In genomic region chr3:65927685-65928084, GRCm38 (mm10) we compare ENCODE assay signal across 9 mouse cellular contexts. TPM values are rescaled to one million over a fixed set of nuclear protein-coding genes. Genes with fewer than 3 reads are reported as not detected.
DNase-seq lines count a peak whose midpoint lies in the region; ATAC-seq and TF ChIP-seq lines count a peak whose summit lies in the region.
"Had no signal": no experiment of that assay in that cellular context is flagged by ENCODE, and none has a peak within 500 bp of the region (broad histone marks: within the 10 kb centered on the region; RNA-seq: fewer than 3 reads in every experiment).

No protein-coding gene starts in this region.

- no peak for DNase-seq in layer of hippocampus, adult 2 months (ENCODE audit: low spot score in 2 of 2)
- DNase-seq in layer of hippocampus, adult 9-10 months (ENCODE audit: low spot score): no peak
- peak; percentile 74 to 77 for DNase-seq in adrenal gland, postnatal 36 days
- peak; percentile 46 to 67 for DNase-seq in gastrocnemius, postnatal 36 days
- DNase-seq in kidney, postnatal 0 days (ENCODE audit: low spot score): peak; percentile 68
- DNase-seq in ovary, postnatal 10 days (ENCODE audit: low spot score): peak; percentile 33

- WGBS in kidney, postnatal 0 days: 38% methylated on average over 7 of the region's 7 CpGs

- no peaks in the 10 kb centered on the region for H3K9me3 ChIP-seq in kidney, postnatal 0 days (replicated peaks; ENCODE audit: low read length)
- H3K9me3 ChIP-seq: G1E had no signal

- H3K27ac ChIP-seq in layer of hippocampus, adult 2 months: peak overlapping the region; percentile 23; the same call in 1 of the 2 replicates
- peak overlapping the region; percentile 47; the same call in 1 of the 2 replicates for H3K27ac ChIP-seq in kidney, postnatal 0 days

- no peaks in the 10 kb centered on the region for H3K27me3 ChIP-seq in kidney, postnatal 0 days (ENCODE audit: insufficient read depth, low read length)

- no peak overlapping the region; the same call in 1 of the 2 replicates for H3K9ac ChIP-seq in kidney, postnatal 0 days (ENCODE audit: low read depth, low read length)

- H3K4me1 ChIP-seq in kidney, postnatal 0 days (replicated peaks; ENCODE audit: insufficient read depth, low read length): peaks cover 7% of the 10 kb centered on the region; the same call in 1 of the 2 replicates

- no peak for TF ChIP-seq CTCF in layer of hippocampus, adult 2 months (conservative IDR thresholded peaks at IDR 0.05)
- no peak for TF ChIP-seq CTCF in kidney, postnatal 0 days (IDR thresholded peaks at IDR 0.05; ENCODE audit: low read depth)

- ATAC-seq in kidney, postnatal 0 days (replicated peaks; ENCODE audit: low FRiP score, low read depth): peak; percentile 79
- ATAC-seq in erythroblast, adult 5-6 weeks (replicated peaks; ENCODE audit: low FRiP score, poor library complexity, severe bottlenecking): no peak
- ATAC-seq in erythroid progenitor cell, adult 5-6 weeks (replicated peaks; ENCODE audit: low FRiP score, poor library complexity, severe bottlenecking): no peak

- H3K36me3 ChIP-seq in kidney, postnatal 0 days (ENCODE audit: insufficient read depth, low read length): no peaks in the 10 kb centered on the region
- H3K36me3 ChIP-seq: G1E had no signal

- intact Hi-C loops in gastrocnemius, postnatal 36 days (cut with DNase I): loop anchor here (5.0 kb wide), 2 partner anchors 60 to 400 kb away; partner anchors contain the start of gene Tiparp

- no peak overlapping the region for H3K4me3 ChIP-seq in layer of hippocampus, adult 2 months
- H3K4me3 ChIP-seq in kidney, postnatal 0 days (replicated peaks; ENCODE audit: low read depth, low read length): no peak overlapping the region

- 0 out of 2 replicates have a peak overlapping the region, but pooled peaks have one; percentile 1 for H3K4me2 ChIP-seq in kidney, postnatal 0 days (ENCODE audit: low read length)

RNA-seq across cellular contexts. Expression of gene Ccnl1, which starts 30.4 kb away (rescaled TPM):
- 10 to 100 TPM; 66.2 to 66.8 TPM for total RNA-seq in layer of hippocampus, adult 2 months (2021)
- total RNA-seq in adrenal gland, postnatal 36 days (2021): 100 to 1,000 TPM in 1 of 2 experiments, 10 to 100 TPM in 1; 80.0 to 129 TPM
- 10 to 100 TPM; 11.6 to 19.3 TPM for total RNA-seq in gastrocnemius, postnatal 36 days (2021)
- polyA plus RNA-seq in kidney, postnatal 0 days (2015; fragmentation: Nextera tagmentation; extraction: Ambion mirVana): 82.6 and 88.2 TPM in 2 replicates
- total RNA-seq in erythroblast, adult 5-6 weeks (2015; ENCODE audit: low replicate concordance): 68.1 and 84.4 TPM in 2 replicates
- total RNA-seq in erythroblast, adult 5-6 weeks (2017; ENCODE audit: low replicate concordance): 102 and 150 TPM in 2 replicates
- total RNA-seq in erythroid progenitor cell, adult 5-6 weeks (2015; ENCODE audit: low replicate concordance): 158 and 173 TPM in 2 replicates
- 199 and 276 TPM in 2 replicates for total RNA-seq in erythroid progenitor cell, adult 5-6 weeks (2017; ENCODE audit: low replicate concordance)

Comparison
In these comparisons a context has a peak if more than half of its experiments do, and no peak if none do; other contexts are left out.
1. DNase-seq: peak in adrenal gland, postnatal 36 days (2 of 2), gastrocnemius, postnatal 36 days (2 of 2), kidney, postnatal 0 days (single experiment) and ovary, postnatal 10 days (single experiment); none in layer of hippocampus, adult 2 months (0 of 2) and layer of hippocampus, adult 9-10 months (single experiment).